Mouse (Mus musculus): ENCODE data around the gene Rpl3l. TPM values are rescaled to one million over a fixed set of nuclear protein-coding genes. Genes with fewer than 3 reads are reported as not detected.

Gene Rpl3l
- polyA plus RNA-seq, 1 experiment: 0.19 TPM

Other genes with a start within 250 kb of the Rpl3l start
- gene Mlst8, start 248.7 kb upstream of the Rpl3l start, polyA plus RNA-seq (2012; rRNA removed): 20.9 and 21.7 TPM in 2 replicates
- 0.76 and 1.1 TPM in 2 replicates for gene Caskin1, start 239.2 kb upstream of the Rpl3l start, polyA plus RNA-seq (2012; rRNA removed)
- gene Traf7, start 199.9 kb upstream of the Rpl3l start, polyA plus RNA-seq (2012; rRNA removed): 174 and 223 TPM in 2 replicates
- 1.4 and 1.5 TPM in 2 replicates for gene Rab26, start 193.6 kb upstream of the Rpl3l start, polyA plus RNA-seq (2012; rRNA removed)
- 69.8 and 84.0 TPM in 2 replicates for gene Pkd1, start 178.0 kb upstream of the Rpl3l start, polyA plus RNA-seq (2012; rRNA removed)
- gene Tsc2, start 95.2 kb upstream of the Rpl3l start, polyA plus RNA-seq (2012; rRNA removed): 95.3 and 112 TPM in 2 replicates
- gene Nthl1, start 95.1 kb upstream of the Rpl3l start, polyA plus RNA-seq (2012; rRNA removed): 21.7 and 22.0 TPM in 2 replicates
- 59.2 and 63.5 TPM in 2 replicates for gene Slc9a3r2, start 77.5 kb upstream of the Rpl3l start, polyA plus RNA-seq (2012; rRNA removed)
- gene Npw, start 69.4 kb upstream of the Rpl3l start, polyA plus RNA-seq (2012; rRNA removed): 0.62 and 0.80 TPM in 2 replicates
- gene Zfp598, start 58.1 kb upstream of the Rpl3l start, polyA plus RNA-seq (2012; rRNA removed): 42.9 and 54.2 TPM in 2 replicates
- 0.58 and 0.62 TPM in 2 replicates for gene Syngr3, start 37.9 kb upstream of the Rpl3l start, polyA plus RNA-seq (2012; rRNA removed)
- gene Gfer, start 31.7 kb upstream of the Rpl3l start, polyA plus RNA-seq (2012; rRNA removed): 21.0 and 23.7 TPM in 2 replicates
- 7.6 and 10.7 TPM in 2 replicates for gene Noxo1, start 31.6 kb upstream of the Rpl3l start, polyA plus RNA-seq (2012; rRNA removed)
- 31.4 and 34.8 TPM in 2 replicates for gene Tbl3, start 20.2 kb upstream of the Rpl3l start, polyA plus RNA-seq (2012; rRNA removed)
- gene Rnf151, start 9.8 kb upstream of the Rpl3l start, polyA plus RNA-seq (2012; rRNA removed): 0.18 and 0.30 TPM in 2 replicates
- 1,660 and 1,865 TPM in 2 replicates for gene Rps2, start 9.7 kb upstream of the Rpl3l start, polyA plus RNA-seq (2012; rRNA removed)
- 298 and 302 TPM in 2 replicates for gene Ndufb10, start 3.3 kb upstream of the Rpl3l start, polyA plus RNA-seq (2012; rRNA removed)
- 195 and 227 TPM in 2 replicates for gene Msrb1, start 8.8 kb downstream of the Rpl3l start, polyA plus RNA-seq (2012; rRNA removed)
- 0.43 and 0.77 TPM in 2 replicates for gene Hs3st6, start 25.2 kb downstream of the Rpl3l start, polyA plus RNA-seq (2012; rRNA removed)
- 0.75 and 0.83 TPM in 2 replicates for gene Meiob, start 76.5 kb downstream of the Rpl3l start, polyA plus RNA-seq (2012; rRNA removed)
- gene Hagh, start 112.3 kb downstream of the Rpl3l start, polyA plus RNA-seq (2012; rRNA removed): 52.8 and 75.6 TPM in 2 replicates
- 20.5 and 21.0 TPM in 2 replicates for gene Fahd1, start 122.5 kb downstream of the Rpl3l start, polyA plus RNA-seq (2012; rRNA removed)
- 0.94 and 1.7 TPM in 2 replicates for gene Igfals, start 138.2 kb downstream of the Rpl3l start, polyA plus RNA-seq (2012; rRNA removed)
- gene Nubp2, start 158.5 kb downstream of the Rpl3l start, polyA plus RNA-seq (2012; rRNA removed): 17.6 and 22.4 TPM in 2 replicates
- 30.2 and 34.8 TPM in 2 replicates for gene Spsb3, start 158.8 kb downstream of the Rpl3l start, polyA plus RNA-seq (2012; rRNA removed)
- 34.7 and 40.0 TPM in 2 replicates for gene Eme2, start 167.3 kb downstream of the Rpl3l start, polyA plus RNA-seq (2012; rRNA removed)
- gene Mrps34, start 167.3 kb downstream of the Rpl3l start, polyA plus RNA-seq (2012; rRNA removed): 75.8 and 85.5 TPM in 2 replicates
- 64.2 and 64.4 TPM in 2 replicates for gene Nme3, start 168.7 kb downstream of the Rpl3l start, polyA plus RNA-seq (2012; rRNA removed)
- 86.0 and 88.1 TPM in 2 replicates for gene Mapk8ip3, start 209.2 kb downstream of the Rpl3l start, polyA plus RNA-seq (2012; rRNA removed)
- gene Jpt2, start 232.9 kb downstream of the Rpl3l start, polyA plus RNA-seq (2012; rRNA removed): 17.8 and 22.6 TPM in 2 replicates